10 mouse cellular contexts compared by ENCODE assay signal in the genomic region with DNA sequence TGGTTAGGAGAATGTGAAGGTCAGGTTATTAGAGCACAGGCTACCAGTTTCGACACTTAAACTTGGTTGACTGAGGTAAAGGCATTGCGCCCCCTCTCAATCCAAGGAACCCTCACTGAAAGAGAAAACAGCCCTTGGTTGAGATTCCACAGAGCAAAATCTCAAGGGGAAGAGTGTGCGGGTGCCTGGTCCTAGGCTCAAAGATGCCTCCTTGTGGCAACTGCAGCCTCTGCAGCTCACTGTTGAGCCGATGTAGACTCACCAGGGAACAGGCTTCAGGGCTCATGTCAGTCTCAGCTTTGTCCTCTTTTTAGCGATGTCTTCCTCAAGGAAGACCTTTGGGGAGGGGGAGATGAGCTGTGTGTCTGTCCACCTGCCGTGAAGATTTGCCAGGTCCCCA.
DNase-seq lines count a peak whose midpoint lies in the region; ATAC-seq and TF ChIP-seq lines count a peak whose summit lies in the region.
"Had no signal": no experiment of that assay in that cellular context is flagged by ENCODE, and none has a peak within 500 bp of the region (broad histone marks: within the 10 kb centered on the region; RNA-seq: fewer than 3 reads in every experiment).

No protein-coding gene starts in this region.

- ATAC-seq in cerebellum, adult (ENCODE audit: insufficient number of reproducible peaks, low FRiP score, low TSS enrichment) = peak; percentile 72
- peak; percentile 77 for ATAC-seq in forebrain, postnatal 0 days
- ATAC-seq in megakaryocyte-erythroid progenitor cell, adult 5-6 weeks (replicated peaks; ENCODE audit: low FRiP score, low TSS enrichment, poor library complexity, severe bottlenecking) = peak; percentile 83

- no peak for TF ChIP-seq POLR2A in thymus, adult 2 months (IDR thresholded peaks at IDR 0.05; ENCODE audit: control insufficient read depth, extremely low read depth, insufficient read depth, low read length, poor library complexity)

- peak; percentile 58 for DNase-seq in ovary, postnatal 36 days (ENCODE audit: low spot score)
- no peak for DNase-seq in ovary, postnatal 10 days (ENCODE audit: low spot score)
- DNase-seq in forebrain, postnatal 0 days = peak; percentile 66
- DNase-seq in induced T-regulatory cell, adult 2 months (ENCODE audit: low read depth) = peak; percentile 53
- peak; percentile 45 for DNase-seq in left cerebral cortex, adult 11 months (ENCODE audit: low spot score)
- peak; percentile 56 for DNase-seq in thymus, adult 2 months

- no peaks in the 10 kb centered on the region for H3K4me1 ChIP-seq in forebrain, postnatal 0 days (ENCODE audit: insufficient read depth)
- H3K4me1 ChIP-seq in thymus, adult 2 months (replicated peaks; ENCODE audit: control insufficient read depth, insufficient read depth, low read length) = no peaks in the 10 kb centered on the region
- H3K4me1 ChIP-seq: embryonic facial prominence, embryonic 15.5 days; neural tube, embryonic 13.5 days had no signal

- H3K36me3 ChIP-seq in forebrain, postnatal 0 days (ENCODE audit: insufficient read depth) = no peaks in the 10 kb centered on the region
- H3K36me3 ChIP-seq in thymus, adult 2 months (ENCODE audit: control insufficient read depth, insufficient read depth, low read length) = no peaks in the 10 kb centered on the region
- H3K36me3 ChIP-seq: embryonic facial prominence, embryonic 15.5 days; neural tube, embryonic 13.5 days had no signal

- no peaks in the 10 kb centered on the region for H3K9me3 ChIP-seq in forebrain, postnatal 0 days (ENCODE audit: low read length)
- H3K9me3 ChIP-seq: embryonic facial prominence, embryonic 15.5 days; neural tube, embryonic 13.5 days had no signal

- no peaks in the 10 kb centered on the region; the same call in 1 of the 2 replicates for H3K27me3 ChIP-seq in forebrain, postnatal 0 days (ENCODE audit: insufficient read depth, low read length)
- H3K27me3 ChIP-seq in thymus, adult 2 months (ENCODE audit: control insufficient read depth, insufficient read depth, low read length) = no peaks in the 10 kb centered on the region
- H3K27me3 ChIP-seq: embryonic facial prominence, embryonic 15.5 days; neural tube, embryonic 13.5 days had no signal

- 40% methylated on average over 6 of the region's 6 CpGs for WGBS in forebrain, postnatal 0 days
- WGBS in thymus, adult 2 months = 19% methylated on average over 6 of the region's 6 CpGs

- H3K4me3 ChIP-seq in forebrain, postnatal 0 days (ENCODE audit: low read depth, low read length) = no peak overlapping the region
- no peak overlapping the region for H3K4me3 ChIP-seq in thymus, adult 2 months (ENCODE audit: control insufficient read depth, insufficient read depth, low read length)
- H3K4me3 ChIP-seq: embryonic facial prominence, embryonic 15.5 days; neural tube, embryonic 13.5 days had no signal

- H3K27ac ChIP-seq in forebrain, postnatal 0 days (ENCODE audit: low read depth, low read length) = no peak overlapping the region
- H3K27ac ChIP-seq in thymus, adult 2 months (ENCODE audit: control insufficient read depth, insufficient read depth, low read length) = no peak overlapping the region
- H3K27ac ChIP-seq: embryonic facial prominence, embryonic 15.5 days; neural tube, embryonic 13.5 days had no signal

- H3K9ac ChIP-seq in forebrain, postnatal 0 days = no peak overlapping the region
- H3K9ac ChIP-seq: embryonic facial prominence, embryonic 15.5 days; neural tube, embryonic 13.5 days had no signal

- TF ChIP-seq CTCF in forebrain, postnatal 0 days (IDR thresholded peaks at IDR 0.05; ENCODE audit: low read depth) = peak; percentile 83
- peak; percentile 79; the same call in 1 of the 2 replicates for TF ChIP-seq CTCF in thymus, adult 2 months (IDR thresholded peaks at IDR 0.05; ENCODE audit: borderline replicate concordance, control insufficient read depth, extremely low read depth, insufficient read depth, low read length, poor library complexity)

- H3K4me2 ChIP-seq in forebrain, postnatal 0 days (ENCODE audit: low read depth) = no peak overlapping the region
- H3K4me2 ChIP-seq: embryonic facial prominence, embryonic 15.5 days; neural tube, embryonic 13.5 days had no signal
